Mouse (Mus musculus) liver, embryonic 16.5 days (tissue): ENCODE results near the gene D430041D05Rik. TPM values are rescaled to one million over a fixed set of nuclear protein-coding genes. Genes with fewer than 3 reads are reported as not detected.

Source experiments
- ATAC-seq: fragments of 200-750 bp; cut with Nextera tagmentation; 2 replicates; pipeline ENCODE4 v1.8.0; 2017; ENCODE audit warnings: low read depth, mild to moderate bottlenecking, moderate number of reproducible peaks, moderate library complexity
- H3K27ac ChIP-seq: fragments of 300-500 bp; sonication (generic); 2 replicates; pipeline ENCODE4 v1.5.1; 2014; ENCODE audit warnings: mild to moderate bottlenecking, low read length
- H3K27me3 ChIP-seq: fragments of 300-500 bp; sonication (generic); 2 replicates; pipeline ENCODE4 v1.6.1; 2014; ENCODE audit warnings: low read depth, low read length, mixed read lengths; ENCODE audit not compliant: control insufficient read depth, insufficient read depth
- H3K36me3 ChIP-seq: fragments of 300-500 bp; sonication (generic); 2 replicates; pipeline ENCODE4 v1.6.1; 2014; ENCODE audit warnings: mild to moderate bottlenecking; ENCODE audit not compliant: control insufficient read depth, insufficient read depth
- H3K4me1 ChIP-seq: fragments of 300-500 bp; sonication (generic); 2 replicates; pipeline ENCODE4 v1.6.1; 2014; ENCODE audit warnings: low read depth, low read length, mixed read lengths; ENCODE audit not compliant: control insufficient read depth
- H3K4me2 ChIP-seq: fragments of 300-500 bp; sonication (generic); 2 replicates; pipeline ENCODE4 v1.6.1; 2014; ENCODE audit warnings: low read depth, low read length, mixed read lengths
- H3K4me3 ChIP-seq: fragments of 300-500 bp; sonication (generic); 2 replicates; pipeline ENCODE4 v1.5.1; 2014; ENCODE audit warnings: low read depth, mild to moderate bottlenecking, low read length
- H3K9ac ChIP-seq: fragments of 300-500 bp; sonication (generic); 2 replicates; pipeline ENCODE4 v1.6.1; 2014; ENCODE audit warnings: low read depth, low read length
- H3K9me3 ChIP-seq: fragments of 300-500 bp; sonication (generic); replicated peaks from 2 replicates; pipeline ENCODE4 v1.6.1; 2016; ENCODE audit warnings: low read length; ENCODE audit not compliant: control insufficient read depth
- WGBS: fragments of 180-500 bp; shearing (Covaris S2); extraction: QIAGEN DNeasy Blood & Tissue Kit; methylation state at CpG from one replicate; pipeline ENCODE4 v1.1.7; 2014; ENCODE audit not compliant: insufficient replicate concordance; 5-methylcytosine and 5-hydroxymethylcytosine counted together
- polyA plus RNA-seq: library from polyadenylated mRNA; unstranded; fragments of >200 nt; fragmentation: Nextera tagmentation; extraction: Ambion mirVana; gene quantifications from 2 replicates; pipeline ENCODE4 v1.2.1, GENCODE M21; 2015

Gene D430041D05Rik
- polyA plus RNA-seq, 1 experiment from 2014 or later, result not detected

DNA sequence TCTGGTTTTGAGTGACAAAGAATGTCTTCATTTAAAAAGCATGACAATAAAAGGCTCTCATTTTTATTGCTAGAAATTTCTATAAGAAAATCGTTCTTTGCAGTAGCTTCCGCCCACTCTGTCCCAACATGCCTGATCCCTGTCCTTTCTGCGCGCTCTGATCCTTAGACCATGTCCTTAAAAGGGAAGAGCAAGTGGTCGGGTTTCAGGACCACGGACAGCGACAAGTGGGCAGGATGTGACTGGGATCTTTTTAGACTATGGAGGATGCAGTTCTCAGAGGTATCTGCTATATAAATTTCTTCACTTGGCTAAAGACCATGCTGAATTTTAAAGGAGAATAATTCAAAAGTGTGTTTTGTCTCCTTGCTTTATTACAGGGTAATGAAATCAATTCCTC lies 111.7 kb downstream of the D430041D05Rik start:
- WGBS, result 14% methylated on average over 7 of the region's 7 CpGs
- Histone ChIP-seq H3K4me1 (no peaks in the 10 kb centered on the region), H3K4me2 (no peak overlapping the region), H3K36me3 (no peaks in the 10 kb centered on the region), H3K9me3 (no peaks in the 10 kb centered on the region), H3K4me3 (no peak overlapping the region), H3K27me3 (no peaks in the 10 kb centered on the region), H3K9ac (no peak overlapping the region), H3K27ac (no peak overlapping the region)
- ATAC-seq, result no peak

DNA sequence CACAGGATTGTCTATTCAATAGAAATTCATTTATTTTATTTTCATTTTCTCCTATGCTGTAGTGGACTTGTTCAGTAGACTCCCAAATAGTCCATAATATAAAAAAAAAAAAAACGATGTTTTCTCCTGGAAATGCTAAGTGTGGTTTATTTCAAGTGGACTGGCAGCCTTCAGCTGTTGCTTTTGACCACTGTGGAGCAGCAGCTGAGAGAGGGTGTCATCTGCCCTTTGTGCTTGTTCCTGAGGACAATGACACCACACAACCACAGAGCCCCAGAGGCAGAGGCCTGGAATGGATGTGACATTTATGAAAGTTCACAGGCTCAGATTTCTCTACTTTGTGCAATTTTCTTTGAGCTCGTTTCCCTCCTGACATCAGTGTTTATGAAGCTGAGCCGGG lies 124.0 kb downstream of the D430041D05Rik start:
- Histone ChIP-seq H3K27me3 (no peaks in the 10 kb centered on the region), H3K4me3 (no peak overlapping the region), H3K4me1 (no peaks in the 10 kb centered on the region), H3K4me2 (no peak overlapping the region), H3K36me3 (no peaks in the 10 kb centered on the region), H3K9me3 (no peaks in the 10 kb centered on the region), H3K27ac (no peak overlapping the region), H3K9ac (no peak overlapping the region)
- WGBS, result 47% methylated on average over 3 of the region's 3 CpGs
- no peak for ATAC-seq

DNA sequence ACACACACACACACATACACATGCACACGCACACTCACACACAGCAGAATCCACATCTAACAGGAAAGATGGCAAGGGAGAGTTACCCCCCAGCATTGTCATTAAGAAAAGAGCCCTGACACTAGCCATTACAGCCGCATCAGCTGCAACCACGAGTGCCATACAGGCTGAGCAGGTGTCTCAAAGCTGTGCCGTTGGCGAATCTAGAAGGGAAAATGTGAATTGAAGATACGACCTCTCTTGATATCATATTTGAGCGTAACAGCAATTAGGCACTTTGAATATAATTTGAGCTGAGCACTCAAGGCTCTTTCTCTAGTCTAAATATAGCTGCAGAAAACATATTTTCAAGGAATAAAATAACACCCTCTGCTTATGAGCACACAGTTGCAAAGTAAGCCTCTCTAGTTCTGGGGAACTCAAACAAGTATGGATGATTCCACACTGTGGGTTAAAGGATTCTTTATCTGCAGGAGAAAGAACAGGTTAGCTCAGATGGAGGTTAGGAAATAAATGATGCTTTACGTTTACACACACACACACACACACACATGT lies 127.3 kb downstream of the D430041D05Rik start:
- H3K4me2 ChIP-seq, result no peak overlapping the region
- H3K36me3 ChIP-seq, result no peaks in the 10 kb centered on the region
- WGBS, result 79% methylated on average over 8 of the region's 8 CpGs
- H3K4me3 ChIP-seq, result no peak overlapping the region
- no peak for ATAC-seq
- H3K27me3 ChIP-seq, result no peaks in the 10 kb centered on the region
- H3K9me3 ChIP-seq, result no peaks in the 10 kb centered on the region
- no peak overlapping the region for H3K9ac ChIP-seq
- H3K27ac ChIP-seq, result no peak overlapping the region
- no peaks in the 10 kb centered on the region for H3K4me1 ChIP-seq

DNA sequence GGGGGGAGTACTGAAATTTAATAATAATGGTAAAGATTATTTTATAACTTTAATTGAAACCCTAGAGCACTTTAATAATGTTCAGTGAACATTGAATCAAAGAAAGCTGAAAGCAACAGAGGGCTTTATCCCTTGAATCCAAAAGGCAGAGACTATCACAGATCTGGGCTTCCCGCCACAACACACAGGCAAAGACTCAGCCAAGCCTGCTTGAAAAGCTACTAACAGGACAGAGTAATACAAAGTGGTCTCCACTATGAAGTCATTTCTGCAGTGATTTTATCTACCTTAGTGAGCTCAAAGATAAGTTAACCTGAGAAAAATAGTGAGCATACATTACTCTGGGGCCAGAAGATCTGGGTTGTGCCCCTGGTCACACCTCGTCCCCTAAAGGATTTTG lies 128.0 kb downstream of the D430041D05Rik start:
- no peak for ATAC-seq
- no peak overlapping the region for H3K4me3 ChIP-seq
- no peaks in the 10 kb centered on the region for H3K9me3 ChIP-seq
- no peak overlapping the region for H3K27ac ChIP-seq
- 57% methylated on average over 2 of the region's 2 CpGs for WGBS
- H3K4me2 ChIP-seq, result no peak overlapping the region
- no peaks in the 10 kb centered on the region for H3K27me3 ChIP-seq
- no peaks in the 10 kb centered on the region for H3K4me1 ChIP-seq
- no peak overlapping the region for H3K9ac ChIP-seq
- no peaks in the 10 kb centered on the region for H3K36me3 ChIP-seq

DNA sequence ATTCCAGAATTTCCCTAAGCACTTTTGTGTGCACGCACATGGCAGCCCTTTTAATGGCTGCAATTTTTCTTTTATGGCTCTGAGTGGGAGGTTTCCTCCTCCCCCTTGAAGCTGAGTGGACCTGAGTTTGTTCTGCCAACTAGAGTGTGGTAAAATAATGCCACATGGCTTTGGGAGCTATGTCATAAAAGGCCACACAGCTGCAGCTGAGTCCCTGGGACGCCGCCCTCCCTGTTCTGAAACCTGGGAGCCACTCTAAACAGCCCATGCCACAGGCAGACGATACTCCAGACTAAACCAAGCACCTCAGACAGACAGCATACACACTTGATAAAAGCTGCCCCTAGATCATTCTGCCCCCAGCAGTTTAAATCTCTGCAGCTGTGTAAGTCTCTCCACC lies 143.8 kb downstream of the D430041D05Rik start:
- 32% methylated on average over 4 of the region's 4 CpGs for WGBS
- Histone ChIP-seq H3K4me1 (no peaks in the 10 kb centered on the region), H3K27ac (no peak overlapping the region), H3K4me3 (no peak overlapping the region), H3K36me3 (no peaks in the 10 kb centered on the region), H3K4me2 (no peak overlapping the region), H3K27me3 (no peaks in the 10 kb centered on the region), H3K9ac (no peak overlapping the region), H3K9me3 (no peaks in the 10 kb centered on the region)
- no peak for ATAC-seq

DNA sequence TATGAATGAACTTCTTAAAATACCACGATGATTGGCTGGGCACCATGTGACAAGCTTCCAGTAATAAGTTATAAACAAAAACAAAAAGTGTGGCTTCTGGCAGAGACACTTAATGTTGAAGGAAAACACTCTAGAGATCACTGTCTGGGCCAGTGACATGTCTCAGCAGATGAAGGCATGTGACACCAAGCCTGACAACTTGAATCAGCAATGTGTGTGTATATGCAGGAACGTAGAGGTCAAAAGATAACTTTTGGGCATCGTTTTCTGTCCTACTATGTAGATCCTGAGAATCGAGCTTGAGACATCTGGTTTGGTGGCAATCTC lies 149.1 kb downstream of the D430041D05Rik start:
- Histone ChIP-seq H3K9ac (no peak overlapping the region), H3K27ac (no peak overlapping the region), H3K9me3 (no peaks in the 10 kb centered on the region), H3K27me3 (no peaks in the 10 kb centered on the region), H3K4me3 (no peak overlapping the region), H3K36me3 (no peaks in the 10 kb centered on the region), H3K4me1 (no peaks in the 10 kb centered on the region), H3K4me2 (no peak overlapping the region)
- no peak for ATAC-seq
- WGBS, result 59% methylated on average over 4 of the region's 4 CpGs

DNA sequence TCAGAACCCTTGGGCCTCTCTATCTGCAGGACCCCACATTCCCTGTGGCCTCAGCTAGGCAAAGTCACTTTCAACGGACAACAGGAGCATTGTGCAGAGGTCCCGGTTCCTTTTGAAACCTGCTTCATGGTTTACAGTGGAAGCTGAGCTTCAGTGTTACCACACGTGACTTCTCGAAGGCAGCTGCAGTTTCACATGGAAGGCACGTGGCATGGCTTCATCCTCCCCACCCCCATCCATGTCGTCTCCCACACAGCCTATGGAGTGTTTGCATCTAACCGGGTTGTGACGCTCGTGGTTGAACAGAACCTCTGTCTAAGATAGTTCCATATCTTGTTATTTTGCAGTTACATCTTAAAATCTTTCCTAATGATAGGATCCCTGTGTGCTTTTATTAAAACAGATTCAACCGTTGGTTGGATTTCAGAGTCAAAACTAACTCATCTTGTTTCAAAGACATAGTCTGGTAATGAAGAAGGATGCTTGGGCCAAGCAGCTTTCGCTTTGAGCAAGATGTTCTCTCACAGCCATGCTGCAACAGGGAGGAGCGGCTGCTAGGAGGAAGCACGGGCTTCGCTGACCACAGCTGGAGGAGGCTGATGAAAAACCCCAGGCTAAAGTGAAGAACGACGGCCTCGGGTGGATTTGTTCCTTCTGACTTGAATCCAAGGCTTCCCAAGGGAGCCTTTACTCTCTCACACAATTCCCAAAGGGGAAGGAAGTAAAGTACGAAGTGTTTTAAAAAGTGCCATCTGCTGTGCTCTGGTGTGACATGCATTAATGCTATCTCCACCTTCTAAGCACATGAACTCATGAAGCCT lies 149.7 kb downstream of the D430041D05Rik start:
- H3K36me3 ChIP-seq, result no peaks in the 10 kb centered on the region
- H3K9ac ChIP-seq, result no peak overlapping the region
- H3K9me3 ChIP-seq, result no peaks in the 10 kb centered on the region
- H3K4me3 ChIP-seq, result no peak overlapping the region
- no peak for ATAC-seq
- H3K27me3 ChIP-seq, result no peaks in the 10 kb centered on the region
- H3K4me2 ChIP-seq, result no peak overlapping the region
- H3K27ac ChIP-seq, result no peak overlapping the region
- H3K4me1 ChIP-seq, result no peaks in the 10 kb centered on the region
- WGBS, result 58% methylated on average over 18 of the region's 18 CpGs

DNA sequence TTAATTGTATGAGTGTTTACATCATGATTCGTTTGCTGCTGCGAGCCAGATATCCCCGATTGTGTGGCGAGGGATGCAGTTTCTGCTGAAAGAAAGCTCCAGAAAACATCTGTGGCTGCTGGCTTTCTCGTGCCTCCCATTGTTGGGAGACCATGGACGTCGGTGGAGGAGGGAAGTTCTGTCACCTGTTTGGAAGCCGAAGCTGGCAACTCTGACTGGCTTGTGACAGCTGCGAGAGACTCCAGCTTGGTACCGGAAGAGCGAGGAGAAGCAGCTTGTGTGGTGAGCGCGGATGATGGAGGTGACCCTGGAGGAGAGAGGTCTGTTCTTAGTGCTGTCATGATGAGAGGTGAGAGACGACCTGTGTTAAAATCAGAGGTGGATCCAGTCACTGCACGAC lies 154.2 kb downstream of the D430041D05Rik start:
- 55% methylated on average over 15 of the region's 15 CpGs for WGBS
- no peaks in the 10 kb centered on the region for H3K9me3 ChIP-seq
- H3K27me3 ChIP-seq, result no peaks in the 10 kb centered on the region
- H3K27ac ChIP-seq, result no peak overlapping the region
- H3K4me2 ChIP-seq, result no peak overlapping the region
- no peak overlapping the region for H3K9ac ChIP-seq
- H3K36me3 ChIP-seq, result no peaks in the 10 kb centered on the region
- no peak for ATAC-seq
- no peak overlapping the region for H3K4me3 ChIP-seq
- no peaks in the 10 kb centered on the region for H3K4me1 ChIP-seq

DNA sequence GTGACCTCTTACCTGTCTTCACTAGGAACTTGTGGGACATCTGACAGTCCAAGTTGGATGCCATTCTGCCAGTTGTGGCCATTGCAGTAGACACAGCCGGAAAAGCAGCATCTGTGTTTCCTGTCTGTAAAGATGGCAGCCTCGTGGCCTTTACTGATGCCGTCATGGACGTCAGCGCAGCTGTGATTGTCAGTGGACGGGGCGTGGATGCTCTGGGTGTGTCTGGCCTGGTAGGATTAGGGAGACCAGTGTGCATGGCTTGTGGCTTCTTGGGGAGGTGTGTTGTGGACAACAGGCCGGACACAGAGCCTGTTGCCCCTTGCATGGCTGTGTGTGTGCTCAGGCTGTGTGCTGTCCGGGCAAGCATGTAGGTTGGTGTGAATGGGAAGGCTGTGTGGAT lies 155.9 kb downstream of the D430041D05Rik start:
- no peaks in the 10 kb centered on the region for H3K27me3 ChIP-seq
- H3K4me2 ChIP-seq, result no peak overlapping the region
- no peaks in the 10 kb centered on the region for H3K9me3 ChIP-seq
- H3K9ac ChIP-seq, result no peak overlapping the region
- H3K4me3 ChIP-seq, result no peak overlapping the region
- WGBS, result 69% methylated on average over 9 of the region's 9 CpGs
- no peak for ATAC-seq
- H3K36me3 ChIP-seq, result no peaks in the 10 kb centered on the region
- no peak overlapping the region for H3K27ac ChIP-seq
- no peaks in the 10 kb centered on the region for H3K4me1 ChIP-seq
